Mouse (Mus musculus): Measurements from ENCODE around the gene Dab1. TPM values are rescaled to one million over a fixed set of nuclear protein-coding genes. Genes with fewer than 3 reads are reported as not detected.

Gene Dab1
- polyA plus RNA-seq, 1 experiment from 2014 or later = 9.8 TPM

GRCm38 (mm10) chr4:104619452-104619851 lies 1000.3 kb downstream of the Dab1 start:
- H3K4me1 ChIP-seq = no peaks in the 10 kb centered on the region
- H3K4me3 ChIP-seq = no peak overlapping the region
- H3K9me3 ChIP-seq (replicated peaks) = no peaks in the 10 kb centered on the region
- 84% methylated on average over 5 of the region's 5 CpGs for WGBS
- no peaks in the 10 kb centered on the region for H3K36me3 ChIP-seq
- H3K27me3 ChIP-seq (ENCODE audit: low read depth, poor library complexity, severe bottlenecking) = no peaks in the 10 kb centered on the region
- DNase-seq (ENCODE audit: low spot score) = no peak
- H3K27ac ChIP-seq = no peak overlapping the region

GRCm38 (mm10) chr4:104625316-104625715 lies 1006.2 kb downstream of the Dab1 start:
- no peaks in the 10 kb centered on the region for H3K27me3 ChIP-seq (ENCODE audit: low read depth, poor library complexity, severe bottlenecking)
- no peaks in the 10 kb centered on the region for H3K9me3 ChIP-seq (replicated peaks)
- no peak overlapping the region for H3K27ac ChIP-seq
- H3K4me1 ChIP-seq = no peaks in the 10 kb centered on the region
- WGBS = 93% methylated on average over 8 of the region's 8 CpGs
- H3K36me3 ChIP-seq = no peaks in the 10 kb centered on the region
- H3K4me3 ChIP-seq = no peak overlapping the region
- no peak for DNase-seq (ENCODE audit: low spot score)

GRCm38 (mm10) chr4:104628708-104629107 lies 1009.5 kb downstream of the Dab1 start:
- no peaks in the 10 kb centered on the region for H3K36me3 ChIP-seq
- no peak for DNase-seq (ENCODE audit: low spot score)
- no peak overlapping the region for H3K27ac ChIP-seq
- no peak overlapping the region for H3K4me3 ChIP-seq
- no peaks in the 10 kb centered on the region for H3K27me3 ChIP-seq (ENCODE audit: low read depth, poor library complexity, severe bottlenecking)
- H3K9me3 ChIP-seq (replicated peaks) = no peaks in the 10 kb centered on the region
- WGBS = 92% methylated on average over 7 of the region's 7 CpGs
- H3K4me1 ChIP-seq = no peaks in the 10 kb centered on the region

GRCm38 (mm10) chr4:104637016-104637415 lies 1017.9 kb downstream of the Dab1 start:
- no peaks in the 10 kb centered on the region for H3K9me3 ChIP-seq (replicated peaks)

GRCm38 (mm10) chr4:104640617-104641016 lies 1021.5 kb downstream of the Dab1 start:
- H3K27me3 ChIP-seq (ENCODE audit: low read depth, poor library complexity, severe bottlenecking) = no peaks in the 10 kb centered on the region
- no peaks in the 10 kb centered on the region for H3K9me3 ChIP-seq (replicated peaks)
- 87% methylated on average over 5 of the region's 5 CpGs for WGBS
- H3K36me3 ChIP-seq = no peaks in the 10 kb centered on the region
- DNase-seq (ENCODE audit: low spot score) = no peak
- no peak overlapping the region for H3K4me3 ChIP-seq
- no peak overlapping the region for H3K27ac ChIP-seq
- peaks cover 7% of the 10 kb centered on the region; the same call in 1 of the 2 replicates for H3K4me1 ChIP-seq

More at GRCm38 (mm10) chr4:104637016-104637415, 1017.9 kb downstream of the Dab1 start:
- Histone ChIP-seq H3K36me3 (no peaks in the 10 kb centered on the region), H3K27me3 (ENCODE audit: low read depth, poor library complexity, severe bottlenecking) (no peaks in the 10 kb centered on the region), H3K4me3 (no peak overlapping the region), H3K27ac (no peak overlapping the region), H3K4me1 (no peaks in the 10 kb centered on the region)
- 93% methylated on average over 4 of the region's 4 CpGs for WGBS
- no peak for DNase-seq (ENCODE audit: low spot score)

GRCm38 (mm10) chr4:104642761-104643469 lies 1023.8 kb downstream of the Dab1 start:
- no peak overlapping the region for H3K27ac ChIP-seq
- WGBS = 93% methylated on average over 8 of the region's 8 CpGs

GRCm38 (mm10) chr4:104643534-104644356 lies 1024.6 kb downstream of the Dab1 start:
- H3K9me3 ChIP-seq (replicated peaks) = no peaks in the 10 kb centered on the region
- H3K4me1 ChIP-seq = peaks cover 7% of the 10 kb centered on the region; the same call in 1 of the 2 replicates
- no peaks in the 10 kb centered on the region for H3K27me3 ChIP-seq (ENCODE audit: low read depth, poor library complexity, severe bottlenecking)
- no peaks in the 10 kb centered on the region for H3K36me3 ChIP-seq
- H3K4me3 ChIP-seq = no peak overlapping the region
- WGBS = 70% methylated on average over 6 of the region's 6 CpGs
- no peak overlapping the region for H3K27ac ChIP-seq
- no peak for DNase-seq (ENCODE audit: low spot score)

More at GRCm38 (mm10) chr4:104642761-104643469, 1023.8 kb downstream of the Dab1 start:
- Histone ChIP-seq H3K36me3 (no peaks in the 10 kb centered on the region), H3K4me3 (no peak overlapping the region), H3K9me3 (replicated peaks) (no peaks in the 10 kb centered on the region), H3K27me3 (ENCODE audit: low read depth, poor library complexity, severe bottlenecking) (no peaks in the 10 kb centered on the region), H3K4me1 (peaks cover 7% of the 10 kb centered on the region; the same call in 1 of the 2 replicates)
- DNase-seq (ENCODE audit: low spot score) = no peak

- H3K27me3 ChIP-seq (ENCODE audit: low read depth, poor library complexity, severe bottlenecking) = no peaks in the 10 kb centered on the region
- DNase-seq (ENCODE audit: low spot score) = no peak
- 85% methylated on average over 3 of the region's 3 CpGs for WGBS
Measured at GRCm38 (mm10) chr4:104644357-104644630, 1025.1 kb downstream of the Dab1 start.

GRCm38 (mm10) chr4:104644862-104645261 lies 1025.7 kb downstream of the Dab1 start:
- Histone ChIP-seq H3K36me3 (no peaks in the 10 kb centered on the region), H3K9me3 (replicated peaks) (no peaks in the 10 kb centered on the region), H3K27ac (no peak overlapping the region), H3K4me1 (peaks cover 7% of the 10 kb centered on the region; the same call in 1 of the 2 replicates), H3K27me3 (ENCODE audit: low read depth, poor library complexity, severe bottlenecking) (no peaks in the 10 kb centered on the region), H3K4me3 (no peak overlapping the region)
- no peak for DNase-seq (ENCODE audit: low spot score)
- 96% methylated on average over 4 of the region's 4 CpGs for WGBS

More at GRCm38 (mm10) chr4:104644357-104644630, 1025.1 kb downstream of the Dab1 start:
- Histone ChIP-seq H3K27ac (no peak overlapping the region), H3K36me3 (no peaks in the 10 kb centered on the region), H3K4me3 (no peak overlapping the region), H3K9me3 (replicated peaks) (no peaks in the 10 kb centered on the region), H3K4me1 (peaks cover 7% of the 10 kb centered on the region; the same call in 1 of the 2 replicates)

- H3K27ac ChIP-seq = no peak overlapping the region
- WGBS = 86% methylated on average over 6 of the region's 6 CpGs
- no peaks in the 10 kb centered on the region for H3K36me3 ChIP-seq
- H3K4me3 ChIP-seq = no peak overlapping the region
- H3K9me3 ChIP-seq (replicated peaks) = no peaks in the 10 kb centered on the region
- no peaks in the 10 kb centered on the region for H3K4me1 ChIP-seq
- DNase-seq (ENCODE audit: low spot score) = no peak
- no peaks in the 10 kb centered on the region for H3K27me3 ChIP-seq (ENCODE audit: low read depth, poor library complexity, severe bottlenecking)
Measured at GRCm38 (mm10) chr4:104651761-104652160, 1032.6 kb downstream of the Dab1 start.

GRCm38 (mm10) chr4:104656728-104657127 lies 1037.6 kb downstream of the Dab1 start:
- Histone ChIP-seq H3K27ac (no peak overlapping the region), H3K4me1 (no peaks in the 10 kb centered on the region), H3K36me3 (no peaks in the 10 kb centered on the region), H3K9me3 (replicated peaks) (no peaks in the 10 kb centered on the region), H3K27me3 (ENCODE audit: low read depth, poor library complexity, severe bottlenecking) (no peaks in the 10 kb centered on the region), H3K4me3 (no peak overlapping the region)
- DNase-seq (ENCODE audit: low spot score) = no peak
- WGBS = 94% methylated on average over 7 of the region's 7 CpGs

GRCm38 (mm10) chr4:104662841-104663614 lies 1043.9 kb downstream of the Dab1 start:
- H3K27me3 ChIP-seq (ENCODE audit: low read depth, poor library complexity, severe bottlenecking) = no peaks in the 10 kb centered on the region
- DNase-seq (ENCODE audit: low spot score) = no peak
- H3K36me3 ChIP-seq = no peaks in the 10 kb centered on the region
- 84% methylated on average over 12 of the region's 12 CpGs for WGBS
- peaks cover 10% of the 10 kb centered on the region for H3K4me1 ChIP-seq
- H3K4me3 ChIP-seq = no peak overlapping the region
- H3K27ac ChIP-seq = no peak overlapping the region
- no peaks in the 10 kb centered on the region for H3K9me3 ChIP-seq (replicated peaks)

- peaks cover 10% of the 10 kb centered on the region for H3K4me1 ChIP-seq
- no peaks in the 10 kb centered on the region for H3K9me3 ChIP-seq (replicated peaks)
- DNase-seq (ENCODE audit: low spot score) = peak; percentile 61
- no peak overlapping the region for H3K4me3 ChIP-seq
- no peak overlapping the region for H3K27ac ChIP-seq
- no peaks in the 10 kb centered on the region for H3K27me3 ChIP-seq (ENCODE audit: low read depth, poor library complexity, severe bottlenecking)
- H3K36me3 ChIP-seq = no peaks in the 10 kb centered on the region
Measured at GRCm38 (mm10) chr4:104665553-104665952, 1046.4 kb downstream of the Dab1 start.

Data from limb, embryonic 10.5 days (tissue).